Mouse (Mus musculus) CH12.LX (cell line): Measurements from ENCODE around the gene Gsap. TPM values are rescaled to one million over a fixed set of nuclear protein-coding genes. Genes with fewer than 3 reads are reported as not detected.

Experiments
- DNase-seq: peaks from one replicate; pipeline ENCODE4 v3.0.0-alpha.2; 2013; ENCODE audit errors: extremely low read depth
- H3K27ac ChIP-seq: 2 replicates; pipeline ENCODE4 v1.5.1; 2012; ENCODE audit warnings: low read depth, mild to moderate bottlenecking, control low read depth, moderate library complexity; ENCODE audit not compliant: insufficient read depth
- H3K27me3 ChIP-seq: replicated peaks from 2 replicates; pipeline ENCODE3; 2012; ENCODE audit warnings: inconsistent platforms
- H3K36me3 ChIP-seq, 2 experiments: replicated peaks in 1 of 2; 2 replicates each; pipeline versions ENCODE3 to v1.6.1; 2012; ENCODE audit warnings: inconsistent platforms in 1 of 2, low read length in 1 of 2, mild to moderate bottlenecking in 1 of 2, mixed read lengths in 1 of 2, moderate library complexity in 1 of 2; ENCODE audit not compliant: control insufficient read depth in 1 of 2, insufficient read depth in 1 of 2
- H3K4me1 ChIP-seq, 2 experiments: 2 replicates each; pipeline ENCODE4 v1.6.1; 2012; ENCODE audit warnings: inconsistent platforms in 1 of 2, moderate library complexity in 1 of 2; ENCODE audit not compliant: insufficient read depth in 2 of 2, control insufficient read depth in 1 of 2
- H3K4me2 ChIP-seq: 2 replicates; pipeline ENCODE4 v1.6.1; 2012; ENCODE audit warnings: low read depth, mild to moderate bottlenecking, control low read depth; ENCODE audit not compliant: poor library complexity, insufficient read depth, severe bottlenecking
- H3K4me3 ChIP-seq, 3 experiments: fragments of 150-350 bp in 1 of 3; sonication (generic) in 1 of 3; replicated peaks in 1 of 3; 2 replicates each; pipeline versions ENCODE3 to v1.5.1; 2011 to 2012; ENCODE audit warnings: low read depth in 2 of 3, low read length in 2 of 3, mild to moderate bottlenecking in 2 of 3, moderate library complexity in 2 of 3, control low read depth in 1 of 3, improper control_type of control experiment in 1 of 3, inconsistent platforms in 1 of 3, mixed read lengths in 1 of 3; ENCODE audit not compliant: poor library complexity in 1 of 3
- H3K79me2 ChIP-seq: replicated peaks from 2 replicates; pipeline ENCODE4 v1.6.1; 2012; ENCODE audit warnings: mild to moderate bottlenecking, moderate library complexity; ENCODE audit not compliant: control insufficient read depth, poor library complexity, insufficient read depth, severe bottlenecking; ENCODE audit errors: extremely low read depth
- H3K9ac ChIP-seq: 2 replicates; pipeline ENCODE4 v1.6.1; 2012; ENCODE audit warnings: low read depth, mild to moderate bottlenecking, control low read depth, moderate library complexity; ENCODE audit not compliant: insufficient read depth
- H3K9me3 ChIP-seq: replicated peaks from 2 replicates; pipeline ENCODE3; 2012; ENCODE audit warnings: low read length, inconsistent platforms, mixed read lengths
- CHD1 ChIP-seq: IDR thresholded peaks from 2 replicates; pipeline ENCODE4 v1.6.1; 2012; ENCODE audit warnings: low read depth, low read length, improper control_type of control experiment, inconsistent platforms
- ETS1 ChIP-seq: conservative IDR thresholded peaks from 2 replicates; pipeline ENCODE4 v1.6.1; 2012; ENCODE audit warnings: low read depth, mild to moderate bottlenecking, inconsistent platforms, low read length, improper control_type of control experiment, moderate library complexity
- HCFC1 ChIP-seq: IDR thresholded peaks from 2 replicates; pipeline ENCODE4 v1.6.1; 2012; ENCODE audit warnings: low read depth, mild to moderate bottlenecking, inconsistent platforms, low read length, improper control_type of control experiment
- JUN ChIP-seq: IDR thresholded peaks from 2 replicates; pipeline ENCODE4 v1.6.1; 2011; ENCODE audit warnings: low read depth, mild to moderate bottlenecking, low read length, improper control_type of control experiment, moderate library complexity; ENCODE audit not compliant: insufficient read depth
- JUND ChIP-seq: conservative IDR thresholded peaks from 2 replicates; pipeline ENCODE4 v1.6.1; 2011; ENCODE audit warnings: low read depth, low read length, improper control_type of control experiment
- MAFK ChIP-seq: IDR thresholded peaks from 2 replicates; pipeline ENCODE4 v1.6.1; 2011; ENCODE audit warnings: low read length, improper control_type of control experiment; ENCODE audit not compliant: insufficient replicate concordance
- MAZ ChIP-seq: IDR thresholded peaks from 2 replicates; pipeline ENCODE4 v1.6.1; 2012; ENCODE audit warnings: low read depth, mild to moderate bottlenecking, inconsistent platforms, low read length, improper control_type of control experiment, moderate library complexity
- MXI1 ChIP-seq: IDR thresholded peaks from 2 replicates; pipeline ENCODE4 v1.6.1; 2011; ENCODE audit warnings: mild to moderate bottlenecking, low read depth, low read length, improper control_type of control experiment
- PAX5 ChIP-seq: IDR thresholded peaks from 2 replicates; pipeline ENCODE4 v1.6.1; 2012; ENCODE audit warnings: low read length, inconsistent platforms, mixed read lengths
- RCOR1 ChIP-seq: conservative IDR thresholded peaks from 2 replicates; pipeline ENCODE4 v1.6.1; 2012; ENCODE audit warnings: low read depth, mild to moderate bottlenecking, inconsistent platforms, low read length, improper control_type of control experiment
- SMC3 ChIP-seq: IDR thresholded peaks from 2 replicates; pipeline ENCODE4 v1.6.1; 2011; ENCODE audit warnings: low read depth, low read length, improper control_type of control experiment
- TBP ChIP-seq: conservative IDR thresholded peaks from 2 replicates; pipeline ENCODE4 v1.6.1; 2011; ENCODE audit warnings: low read depth, low read length, improper control_type of control experiment
- TCF12 ChIP-seq: IDR thresholded peaks from 2 replicates; pipeline ENCODE4 v1.6.1; 2014; ENCODE audit warnings: low read depth, mild to moderate bottlenecking, inconsistent platforms, low read length, improper control_type of control experiment
- UBTF ChIP-seq: IDR thresholded peaks from 2 replicates; pipeline ENCODE4 v1.6.1; 2012; ENCODE audit warnings: low read depth, mild to moderate bottlenecking, inconsistent platforms, low read length, improper control_type of control experiment, moderate library complexity
- USF2 ChIP-seq: conservative IDR thresholded peaks from 2 replicates; pipeline ENCODE4 v1.6.1; 2011; ENCODE audit warnings: low read depth, low read length, improper control_type of control experiment
- ZC3H11A ChIP-seq: IDR thresholded peaks from 2 replicates; pipeline ENCODE4 v1.6.1; 2012; ENCODE audit warnings: low read depth, mild to moderate bottlenecking, inconsistent platforms, low read length, improper control_type of control experiment
- ZKSCAN1 ChIP-seq: IDR thresholded peaks from 2 replicates; pipeline ENCODE4 v1.6.1; 2012; ENCODE audit warnings: low read depth, inconsistent platforms, low read length, improper control_type of control experiment, borderline replicate concordance
- ZMIZ1 ChIP-seq: IDR thresholded peaks from 2 replicates; pipeline ENCODE4 v1.6.1; 2012; ENCODE audit warnings: low read depth, mild to moderate bottlenecking, inconsistent platforms, low read length, improper control_type of control experiment
- ZNF384 ChIP-seq: IDR thresholded peaks from 2 replicates; pipeline ENCODE4 v1.6.1; 2012; ENCODE audit warnings: low read depth, low read length, improper control_type of control experiment, inconsistent platforms
- dilution Hi-C: fragments of 300-500 bp; cut with MboI; formaldehyde crosslinking; loops from 2 replicates; pipeline ENCODE4 v1.14.3; 2020; ENCODE audit warnings: low sequenced_read_pairs; ENCODE audit not compliant: extremely low pct_unique_long_range_greater_than_20kb, extremely low pct_ligation_motif_present
- in situ Hi-C: fragments of 300-500 bp; cut with MboI; formaldehyde crosslinking; loops from 3 replicates; pipeline ENCODE4 v1.14.3; 2019; ENCODE audit warnings: low sequenced_read_pairs, low pct_ligation_motif_present, low pct_unique_long_range_greater_than_20kb, mixed read lengths
- polyA plus RNA-seq: library from polyadenylated mRNA; unstranded; fragments of >175 nt; gene quantifications from 2 replicates; pipeline ENCODE4 v1.2.1, GENCODE M21; 2012; ENCODE audit warnings: low read depth; ENCODE audit not compliant: insufficient read length
- total RNA-seq, 2 experiments: library from RNA; depleted of rRNA; stranded (reverse); fragments of 300-350 nt in 1 of 2; fragments of >200 nt in 1 of 2; gene quantifications; 2 replicates each; pipeline ENCODE4 v1.2.3; 2012 to 2014

Gene Gsap
- total and polyA plus RNA-seq, 3 experiments: 1.7 to 3.8 (median 2.2) TPM

- no peaks in the 10 kb centered on the region for H3K27me3 ChIP-seq
- H3K27ac ChIP-seq: no peak overlapping the region
- in situ Hi-C loops (no loop called here), dilution Hi-C loops (no loop called here)
- no peaks in the 10 kb centered on the region for H3K36me3 ChIP-seq
- DNase-seq: no peak
- TF ChIP-seq TBP (no peak), JUN (no peak), UBTF (no peak), USF2 (no peak), ETS1 (no peak), HCFC1 (no peak), MAZ (no peak), ZKSCAN1 (no peak), JUND (no peak), TCF12 (no peak)
- H3K9ac ChIP-seq: no peak overlapping the region
- H3K4me2 ChIP-seq: no peak overlapping the region
- H3K4me1 ChIP-seq: no peaks in the 10 kb centered on the region
- H3K9me3 ChIP-seq: no peaks in the 10 kb centered on the region
- H3K79me2 ChIP-seq: no peaks in the 10 kb centered on the region
- no peak overlapping the region for H3K4me3 ChIP-seq
Measured at GRCm38 (mm10) chr5:21143032-21143431, 43.0 kb upstream of the Gsap start.

DNA sequence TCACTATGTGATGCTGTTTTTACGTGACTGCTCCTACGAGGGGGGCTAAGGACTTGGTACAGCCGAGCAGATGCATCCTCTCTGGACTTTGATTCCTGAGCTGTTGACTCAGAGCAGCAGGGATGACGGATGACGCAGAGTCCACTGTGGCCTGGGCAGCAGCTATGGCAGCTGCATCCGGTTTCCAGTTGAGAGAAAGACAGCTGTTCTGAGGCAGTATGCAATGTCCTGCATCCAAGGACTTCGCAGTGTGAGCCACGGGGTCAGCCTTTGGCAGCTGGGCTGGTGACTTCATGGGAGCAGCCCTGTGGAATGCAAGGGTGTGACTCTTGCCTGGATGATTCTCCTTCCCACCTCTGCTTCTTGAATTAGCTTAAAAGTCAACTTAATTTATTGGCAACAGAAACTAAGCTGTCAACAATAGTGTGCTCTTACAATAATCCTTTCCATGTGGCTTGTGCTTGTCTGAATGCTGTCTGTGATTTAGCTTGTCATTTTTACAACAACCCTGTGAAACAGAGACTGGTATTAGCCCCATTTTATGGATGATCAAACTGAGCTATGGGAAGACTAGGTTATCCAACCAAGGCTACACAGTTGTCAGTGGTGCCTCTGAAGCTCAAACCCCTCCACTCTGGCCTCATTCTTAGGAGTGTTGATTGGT is 41.4 kb upstream of the Gsap start:
- no peaks in the 10 kb centered on the region for H3K79me2 ChIP-seq
- H3K4me1 ChIP-seq: no peaks in the 10 kb centered on the region
- TF ChIP-seq MXI1 (no peak), RCOR1 (no peak), MAFK (no peak), SMC3 (no peak), PAX5 (no peak), USF2 (no peak), ZMIZ1 (no peak), CHD1 (no peak), ZC3H11A (no peak), ZNF384 (no peak)
- TF ChIP-seq, all 38 proteins: peak for 0
- in situ Hi-C loops: no loop called here
- H3K9me3 ChIP-seq: no peaks in the 10 kb centered on the region
- no peaks in the 10 kb centered on the region for H3K36me3 ChIP-seq
- dilution Hi-C loops: no loop called here
- no peak overlapping the region for H3K4me2 ChIP-seq
- no peak overlapping the region for H3K9ac ChIP-seq
- H3K27ac ChIP-seq: no peak overlapping the region
- H3K4me3 ChIP-seq: no peak overlapping the region
- DNase-seq: no peak
- H3K27me3 ChIP-seq: no peaks in the 10 kb centered on the region
